Mouse (Mus musculus): ENCODE data around the gene Vps11. TPM values are rescaled to one million over a fixed set of nuclear protein-coding genes. Genes with fewer than 3 reads are reported as not detected.
"Not testable (repeated sequence)": the region's sequence is repeated elsewhere in the genome, so short reads cannot be mapped to it uniquely, and the experiment has no call there.

Vps11 gene
- polyA plus RNA-seq, 1 experiment from 2014 or later = 32.4 TPM

GRCm38 (mm10) chr9:44343290-44343689, 18.2 kb downstream of the Vps11 start:
- Histone ChIP-seq H3K36me3 (peaks cover 41% of the 10 kb centered on the region), H3K27ac (peak overlapping the region; percentile 97), H3K9me3 (no peaks in the 10 kb centered on the region), H3K9ac (peak overlapping the region; percentile 84), H3K4me2 (replicated peaks) (peak overlapping the region; percentile 81), H3K4me1 (peaks cover 13% of the 10 kb centered on the region), H3K4me3 (peak overlapping the region; percentile 81), H3K27me3 (no peaks in the 10 kb centered on the region)
- no peak; the same call in 1 of the 2 replicates for ATAC-seq (ENCODE audit: insufficient number of reproducible peaks, insufficient read depth, low FRiP score, low TSS enrichment)
- WGBS = 11% methylated on average over 6 of the region's 6 CpGs

GRCm38 (mm10) chr9:44342605-44343004, 18.9 kb downstream of the Vps11 start:
- H3K4me1 ChIP-seq = peaks cover 16% of the 10 kb centered on the region
- H3K9me3 ChIP-seq = no peaks in the 10 kb centered on the region
- WGBS = 87% methylated on average over 1 of the region's 1 CpGs
- no peaks in the 10 kb centered on the region for H3K27me3 ChIP-seq
- H3K4me3 ChIP-seq = peak overlapping the region; percentile 81
- H3K4me2 ChIP-seq (replicated peaks) = peak overlapping the region; percentile 81
- ATAC-seq (ENCODE audit: insufficient number of reproducible peaks, insufficient read depth, low FRiP score, low TSS enrichment) = no peak
- H3K9ac ChIP-seq = peak overlapping the region; percentile 84; the same call in 1 of the 2 replicates
- H3K36me3 ChIP-seq = peaks cover 39% of the 10 kb centered on the region
- H3K27ac ChIP-seq = 0 out of 2 replicates have a peak overlapping the region, but pooled peaks have one; percentile 97

- no peaks in the 10 kb centered on the region for H3K9me3 ChIP-seq
- no peaks in the 10 kb centered on the region for H3K27me3 ChIP-seq
- no peak overlapping the region for H3K4me3 ChIP-seq
- H3K9ac ChIP-seq = no peak overlapping the region
- no peak overlapping the region for H3K27ac ChIP-seq
- H3K4me2 ChIP-seq (replicated peaks) = 0 out of 2 replicates have a peak overlapping the region, but pooled peaks have one; percentile 81
- H3K4me1 ChIP-seq = peaks cover 20% of the 10 kb centered on the region
- peaks cover 39% of the 10 kb centered on the region for H3K36me3 ChIP-seq
- WGBS = 74% methylated on average over 3 of the region's 3 CpGs
- no peak for ATAC-seq (ENCODE audit: insufficient number of reproducible peaks, insufficient read depth, low FRiP score, low TSS enrichment)
Observed at GRCm38 (mm10) chr9:44342173-44342572, 19.3 kb downstream of the Vps11 start.

- 91% methylated on average over 5 of the region's 5 CpGs for WGBS
- no peak overlapping the region for H3K27ac ChIP-seq
- H3K36me3 ChIP-seq = peaks cover 38% of the 10 kb centered on the region
- H3K9ac ChIP-seq = no peak overlapping the region
- ATAC-seq (ENCODE audit: insufficient number of reproducible peaks, insufficient read depth, low FRiP score, low TSS enrichment) = no peak
- H3K4me2 ChIP-seq (replicated peaks) = no peak overlapping the region
- H3K4me1 ChIP-seq = peaks cover 27% of the 10 kb centered on the region
- no peaks in the 10 kb centered on the region for H3K27me3 ChIP-seq
- H3K9me3 ChIP-seq = no peaks in the 10 kb centered on the region
- no peak overlapping the region for H3K4me3 ChIP-seq
Observed at GRCm38 (mm10) chr9:44341487-44341886, 20.0 kb downstream of the Vps11 start.

GRCm38 (mm10) chr9:44338574-44338973, 22.9 kb downstream of the Vps11 start:
- Histone ChIP-seq H3K4me1 (peaks cover 24% of the 10 kb centered on the region), H3K27ac (no peak overlapping the region), H3K9me3 (no peaks in the 10 kb centered on the region), H3K36me3 (peaks cover 37% of the 10 kb centered on the region), H3K9ac (no peak overlapping the region), H3K4me3 (no peak overlapping the region), H3K27me3 (no peaks in the 10 kb centered on the region), H3K4me2 (replicated peaks) (no peak overlapping the region)
- ATAC-seq (ENCODE audit: insufficient number of reproducible peaks, insufficient read depth, low FRiP score, low TSS enrichment) = no peak
- WGBS = 82% methylated on average over 5 of the region's 5 CpGs

- Histone ChIP-seq H3K27me3 (no peaks in the 10 kb centered on the region), H3K4me1 (peaks cover 17% of the 10 kb centered on the region), H3K9ac (peak overlapping the region; percentile 98; the same call in 1 of the 2 replicates), H3K36me3 (peaks cover 47% of the 10 kb centered on the region), H3K4me2 (replicated peaks) (peak overlapping the region; percentile 78), H3K9me3 (no peaks in the 10 kb centered on the region), H3K4me3 (peak overlapping the region; percentile 96; the same call in 1 of the 2 replicates), H3K27ac (no peak overlapping the region)
- 71% methylated on average over 9 of the region's 9 CpGs for WGBS
- no peak for ATAC-seq (ENCODE audit: insufficient number of reproducible peaks, insufficient read depth, low FRiP score, low TSS enrichment)
Observed at GRCm38 (mm10) chr9:44337436-44338169, 23.9 kb downstream of the Vps11 start.

- no peak for ATAC-seq (ENCODE audit: insufficient number of reproducible peaks, insufficient read depth, low FRiP score, low TSS enrichment)
- peaks cover 15% of the 10 kb centered on the region for H3K4me1 ChIP-seq
- peak overlapping the region; percentile 96 for H3K4me3 ChIP-seq
- peaks cover 51% of the 10 kb centered on the region for H3K36me3 ChIP-seq
- H3K4me2 ChIP-seq (replicated peaks) = peak overlapping the region; percentile 78
- no peak overlapping the region for H3K27ac ChIP-seq
- no peaks in the 10 kb centered on the region for H3K27me3 ChIP-seq
- peak overlapping the region; percentile 98 for H3K9ac ChIP-seq
- H3K9me3 ChIP-seq = no peaks in the 10 kb centered on the region
- 68% methylated on average over 3 of the region's 3 CpGs for WGBS
Observed at GRCm38 (mm10) chr9:44336964-44337363, 24.5 kb downstream of the Vps11 start.

GRCm38 (mm10) chr9:44336513-44336912, 25.0 kb downstream of the Vps11 start:
- not testable (repeated sequence) for H3K27me3 ChIP-seq; ATAC-seq (ENCODE audit: insufficient number of reproducible peaks, insufficient read depth, low FRiP score, low TSS enrichment); H3K9me3 ChIP-seq; H3K27ac ChIP-seq
- Histone ChIP-seq H3K4me1 (peaks cover 15% of the 10 kb centered on the region), H3K36me3 (peaks cover 55% of the 10 kb centered on the region), H3K9ac (peak overlapping the region; percentile 98), H3K4me2 (replicated peaks) (peak overlapping the region; percentile 78), H3K4me3 (peak overlapping the region; percentile 96)
- 34% methylated on average over 4 of the region's 4 CpGs for WGBS

- Histone ChIP-seq H3K4me3 (peak overlapping the region; percentile 96), H3K9me3 (no peaks in the 10 kb centered on the region), H3K9ac (peak overlapping the region; percentile 98), H3K27me3 (no peaks in the 10 kb centered on the region), H3K4me1 (peaks cover 15% of the 10 kb centered on the region), H3K27ac (peak overlapping the region; percentile 98), H3K36me3 (peaks cover 55% of the 10 kb centered on the region), H3K4me2 (replicated peaks) (peak overlapping the region; percentile 78)
- 3% methylated on average over 5 of the region's 5 CpGs for WGBS
- ATAC-seq (ENCODE audit: insufficient number of reproducible peaks, insufficient read depth, low FRiP score, low TSS enrichment) = no peak
Observed at GRCm38 (mm10) chr9:44336093-44336406, 25.4 kb downstream of the Vps11 start.

- peaks cover 60% of the 10 kb centered on the region for H3K36me3 ChIP-seq
- H3K4me3 ChIP-seq = peak overlapping the region; percentile 96
- peak overlapping the region; percentile 78 for H3K4me2 ChIP-seq (replicated peaks)
- H3K27ac ChIP-seq = peak overlapping the region; percentile 98
- H3K4me1 ChIP-seq = peaks cover 15% of the 10 kb centered on the region
- WGBS = under 1% methylated on average over 50 of the region's 50 CpGs
- H3K27me3 ChIP-seq = no peaks in the 10 kb centered on the region
- H3K9ac ChIP-seq = peak overlapping the region; percentile 98
- no peak for ATAC-seq (ENCODE audit: insufficient number of reproducible peaks, insufficient read depth, low FRiP score, low TSS enrichment)
- no peaks in the 10 kb centered on the region for H3K9me3 ChIP-seq
Observed at GRCm38 (mm10) chr9:44335331-44336092, 26.0 kb downstream of the Vps11 start.

- H3K4me1 ChIP-seq = peaks cover 15% of the 10 kb centered on the region
- no peaks in the 10 kb centered on the region for H3K9me3 ChIP-seq
- peak within 1 kb of the TSS; percentile 78 for H3K4me2 ChIP-seq (replicated peaks)
- H3K27me3 ChIP-seq = no peaks in the 10 kb centered on the region
- peak; percentile 93 for ATAC-seq (ENCODE audit: insufficient number of reproducible peaks, insufficient read depth, low FRiP score, low TSS enrichment)
- H3K4me3 ChIP-seq = peak within 1 kb of the TSS; percentile 96
- WGBS = under 1% methylated on average over 91 of the region's 91 CpGs
- H3K36me3 ChIP-seq = peaks cover 64% of the 10 kb centered on the region
- peak within 1 kb of the TSS; percentile 98 for H3K9ac ChIP-seq
- peak within 1 kb of the TSS; percentile 98 for H3K27ac ChIP-seq
Observed at GRCm38 (mm10) chr9:44334396-44335330, 26.8 kb downstream of the Vps11 start, which contains the start of gene H2afx. TSS of gene H2afx (plus strand) at chr9:44334694.
